Mouse (Mus musculus) neutrophil, adult 59 days (primary cell): ENCODE measurements around the gene Rab3gap2. TPM values are rescaled to one million over a fixed set of nuclear protein-coding genes. Genes with fewer than 3 reads are reported as not detected.

Experiments used
- total RNA-seq, 2 experiments: library from RNA; stranded (reverse); gene quantifications; 1 replicate in 1 of 2; 2 replicates in 1 of 2; pipeline ENCODE4 v1.2.4; 2023

Rab3gap2 gene
- total RNA-seq, result 10 to 100 TPM; 57.3 TPM

GRCm38 (mm10) chr1:185203909-185204661 is at the start of gene Rab3gap2:
Gene Rab3gap2 (plus strand): TSS chr1:185204117.

GRCm38 (mm10) chr1:185328721-185329610 is 125.0 kb downstream of the Rab3gap2 start, which contains the start of gene Iars2:
Gene Iars2 (minus strand): TSS chr1:185329396.

DNA sequence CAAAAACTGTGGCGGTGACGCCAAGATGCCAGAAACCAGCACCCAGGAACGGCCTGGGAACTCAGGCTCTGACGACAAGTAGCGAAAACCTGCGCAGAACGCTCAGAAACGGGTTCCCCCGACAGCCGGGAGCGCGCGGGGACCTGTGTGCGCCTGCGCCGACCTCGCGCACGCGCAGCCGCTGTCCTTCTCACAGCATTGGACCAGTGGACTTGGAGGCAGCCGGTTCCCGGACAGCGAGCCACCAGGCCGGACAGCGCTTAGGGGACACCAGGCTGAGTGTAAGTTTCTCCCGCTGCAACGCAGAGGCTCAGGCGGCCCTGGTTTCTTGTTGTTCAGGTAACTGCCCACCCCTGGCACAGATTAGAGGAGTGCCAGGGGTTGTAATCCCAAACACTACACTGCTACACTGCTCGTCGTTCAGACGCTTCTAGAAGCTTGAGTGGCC is 128.1 kb downstream of the Rab3gap2 start, which contains the start of gene Bpnt1:
Gene Bpnt1, plus strand, starts transcription at position 167 of the 448 bp plus-strand sequence.

Other genes with a start within 250 kb of the Rab3gap2 start
- not detected for gene Mark1, start 204.5 kb upstream of the Rab3gap2 start, total RNA-seq
- 10 to 100 TPM; 14.8 to 15.1 TPM for gene Iars2, start 125.3 kb downstream of the Rab3gap2 start, total RNA-seq
- 1 to 10 TPM; 6.3 to 6.8 TPM for gene Bpnt1, start 128.0 kb downstream of the Rab3gap2 start, total RNA-seq
- 10 to 100 TPM; 45.8 to 51.7 TPM for gene Eprs, start 158.9 kb downstream of the Rab3gap2 start, total RNA-seq